Mouse (Mus musculus) stomach, adult 2 months (tissue): Measurements from ENCODE around the gene C1qtnf2. TPM values are rescaled to one million over a fixed set of nuclear protein-coding genes. Genes with fewer than 3 reads are reported as not detected.

ENCODE experiments used
- polyA plus RNA-seq: library from polyadenylated mRNA; depleted of rRNA; stranded (reverse); fragments of >200 nt; gene quantifications from 2 replicates; pipeline ENCODE4 v1.2.3, GENCODE M21; 2012; rRNA removed

C1qtnf2 gene
- polyA plus RNA-seq, result 4.7 and 5.0 TPM in 2 replicates

GRCm38 (mm10) chr11:43474225-43474774 lies at the start of gene C1qtnf2:
TSS of gene C1qtnf2 (plus strand) at chr11:43474276.

GRCm38 (mm10) chr11:43425824-43426413 lies 48.2 kb upstream of the C1qtnf2 start, which contains the start of gene Pttg1:
TSS of gene Pttg1 (minus strand) at chr11:43426251.

GRCm38 (mm10) chr11:43433254-43434023 lies 40.6 kb upstream of the C1qtnf2 start, which contains the start of gene Slu7:
TSS of gene Slu7 (plus strand) at chr11:43433744.

GRCm38 (mm10) chr11:43528683-43529499 lies 54.8 kb downstream of the C1qtnf2 start, which contains the start of gene Ccnjl:
TSS of gene Ccnjl (plus strand) at chr11:43528784.

Other genes starting within 250 kb of the C1qtnf2 start
- gene Pttg1, start 48.0 kb upstream of the C1qtnf2 start, polyA plus RNA-seq, result 2.7 and 5.8 TPM in 2 replicates
- gene Slu7, start 40.5 kb upstream of the C1qtnf2 start, polyA plus RNA-seq, result 0.56 and 0.78 TPM in 2 replicates
- 0.71 and 0.87 TPM in 2 replicates for gene Ccnjl, start 54.5 kb downstream of the C1qtnf2 start, polyA plus RNA-seq
- gene 4933415A04Rik, start 112.8 kb downstream of the C1qtnf2 start, polyA plus RNA-seq, result 0.03 and 0.23 TPM in 2 replicates
- not detected in 2 replicates for gene Fabp6, start 127.3 kb downstream of the C1qtnf2 start, polyA plus RNA-seq
- gene Pwwp2a, start 207.7 kb downstream of the C1qtnf2 start, polyA plus RNA-seq, result 3.2 and 6.8 TPM in 2 replicates